Mouse (Mus musculus): ENCODE data around the gene Slc22a3.

Slc22a3 gene

GRCm38 (mm10) chr17:12468745-12469144 is 38.8 kb downstream of the Slc22a3 start:
- no peak for DNase-seq (ENCODE audit: low read depth, low spot score)

- no peak for DNase-seq (ENCODE audit: low read depth, low spot score)
Measured at GRCm38 (mm10) chr17:12467642-12468041, 39.9 kb downstream of the Slc22a3 start.

- DNase-seq (ENCODE audit: low read depth, low spot score), result no peak
Measured at GRCm38 (mm10) chr17:12466501-12467000, 41.0 kb downstream of the Slc22a3 start.

GRCm38 (mm10) chr17:12461168-12461567 is 46.3 kb downstream of the Slc22a3 start:
- no peak for DNase-seq (ENCODE audit: low read depth, low spot score)

- DNase-seq (ENCODE audit: low read depth, low spot score), result no peak
Measured at GRCm38 (mm10) chr17:12455143-12455790, 52.2 kb downstream of the Slc22a3 start.

GRCm38 (mm10) chr17:12453691-12454090 is 53.8 kb downstream of the Slc22a3 start:
- no peak for DNase-seq (ENCODE audit: low read depth, low spot score)

- no peak for DNase-seq (ENCODE audit: low read depth, low spot score)
Measured at GRCm38 (mm10) chr17:12452862-12453531, 54.5 kb downstream of the Slc22a3 start.

GRCm38 (mm10) chr17:12451234-12451633 is 56.3 kb downstream of the Slc22a3 start:
- no peak for DNase-seq (ENCODE audit: low read depth, low spot score)

GRCm38 (mm10) chr17:12444561-12444960 is 62.9 kb downstream of the Slc22a3 start:
- DNase-seq (ENCODE audit: low read depth, low spot score), result no peak

GRCm38 (mm10) chr17:12437771-12438170 is 69.7 kb downstream of the Slc22a3 start:
- no peak for DNase-seq (ENCODE audit: low read depth, low spot score)

- no peak for DNase-seq (ENCODE audit: low read depth, low spot score)
Measured at GRCm38 (mm10) chr17:12431707-12432106, 75.8 kb downstream of the Slc22a3 start.

- no peak for DNase-seq (ENCODE audit: low read depth, low spot score)
Measured at GRCm38 (mm10) chr17:12428369-12428768, 79.1 kb downstream of the Slc22a3 start.

GRCm38 (mm10) chr17:12427156-12427555 is 80.3 kb downstream of the Slc22a3 start:
- no peak for DNase-seq (ENCODE audit: low read depth, low spot score)

- DNase-seq (ENCODE audit: low read depth, low spot score), result no peak
Measured at GRCm38 (mm10) chr17:12422143-12422542, 85.4 kb downstream of the Slc22a3 start.

GRCm38 (mm10) chr17:12420886-12421574 is 86.5 kb downstream of the Slc22a3 start:
- DNase-seq (ENCODE audit: low read depth, low spot score), result peak; percentile 1

GRCm38 (mm10) chr17:12419491-12420079 is 87.9 kb downstream of the Slc22a3 start:
- DNase-seq (ENCODE audit: low read depth, low spot score), result no peak

- peak; percentile 40 for DNase-seq (ENCODE audit: low read depth, low spot score)
Measured at GRCm38 (mm10) chr17:12416250-12416895, 91.1 kb downstream of the Slc22a3 start.

GRCm38 (mm10) chr17:12415741-12416140 is 91.8 kb downstream of the Slc22a3 start:
- DNase-seq (ENCODE audit: low read depth, low spot score), result no peak

GRCm38 (mm10) chr17:12415031-12415735 is 92.3 kb downstream of the Slc22a3 start:
- DNase-seq (ENCODE audit: low read depth, low spot score), result no peak

GRCm38 (mm10) chr17:12412891-12413237 is 94.6 kb downstream of the Slc22a3 start:
- DNase-seq (ENCODE audit: low read depth, low spot score), result no peak

All from c-Kit-negative CD71-positive TER-119-positive erythroid progenitor cells, embryonic 14.5 days (primary cell).